Mouse (Mus musculus) erythroblast, embryonic 14.5 days (primary cell): ENCODE results near the gene Ccl2.

Experiments used
- GATA1 ChIP-seq: IDR thresholded peaks from 2 replicates; pipeline ENCODE4 v1.6.1; 2012; ENCODE audit warnings: low read length, inconsistent platforms, mixed read lengths
- TAL1 ChIP-seq: IDR thresholded peaks from 3 replicates; pipeline ENCODE4 v1.6.1; 2012; ENCODE audit warnings: low read length, inconsistent platforms, mixed read lengths

DNA sequence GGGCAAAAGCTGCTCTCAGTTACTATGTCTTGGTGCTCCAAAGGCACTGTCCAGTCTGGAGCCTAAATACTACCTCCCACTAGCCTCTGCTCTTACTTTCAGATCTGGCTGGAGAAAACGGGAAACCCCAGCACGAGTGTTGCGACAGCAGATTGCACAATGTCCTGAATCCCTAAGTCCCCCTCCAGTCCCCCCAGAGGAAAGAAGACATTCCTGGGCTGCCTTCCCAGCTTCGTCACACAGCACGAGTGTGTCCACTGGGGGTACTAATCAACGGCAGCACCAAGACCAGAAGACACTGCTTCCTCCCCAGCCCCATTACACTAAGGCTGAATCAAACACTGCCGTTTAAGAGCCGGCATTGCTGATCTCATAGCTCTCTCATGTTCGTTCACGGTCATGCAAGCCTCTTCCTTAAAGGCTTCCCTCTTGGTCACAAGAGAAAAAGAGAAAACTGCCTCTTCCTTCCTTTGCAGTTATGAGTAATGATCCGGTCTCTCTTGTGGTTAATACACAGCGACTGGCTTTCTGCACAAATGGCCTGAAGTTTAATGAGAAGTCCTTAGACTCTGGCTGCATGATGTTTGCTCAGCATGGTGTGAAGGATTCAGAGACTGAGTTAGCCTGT, 28.5 kb upstream of the Ccl2 start:
- TF ChIP-seq GATA1 (no peak), TAL1 (no peak)
